Mouse (Mus musculus) forebrain, embryonic 11.5 days (tissue): Measurements from ENCODE around the gene Hsdl1. TPM values are rescaled to one million over a fixed set of nuclear protein-coding genes. Genes with fewer than 3 reads are reported as not detected.
A peak's percentile ranks its signal among the peaks of the same experiment; 100 is the strongest.

Experiments used
- ATAC-seq: fragments of 200-750 bp; cut with Nextera tagmentation; replicated peaks from 2 replicates; pipeline ENCODE4 v1.8.0; 2017; ENCODE audit warnings: moderate TSS enrichment; ENCODE audit not compliant: low FRiP score
- DNase-seq: peaks from one replicate; pipeline ENCODE4 v3.0.0-alpha.2; 2017; ENCODE audit warnings: low spot score
- H3K27ac ChIP-seq: fragments of 300-500 bp; sonication (generic); 2 replicates; pipeline ENCODE4 v1.5.1; 2014; ENCODE audit warnings: low read depth, low read length
- H3K27me3 ChIP-seq: fragments of 300-500 bp; sonication (generic); 2 replicates; pipeline ENCODE4 v1.6.1; 2014; ENCODE audit warnings: mild to moderate bottlenecking, low read length, mixed read lengths; ENCODE audit not compliant: control insufficient read depth, insufficient read depth
- H3K36me3 ChIP-seq: fragments of 300-500 bp; sonication (generic); 2 replicates; pipeline ENCODE4 v1.6.1; 2014; ENCODE audit warnings: mild to moderate bottlenecking, low read length, moderate library complexity, mixed read lengths; ENCODE audit not compliant: control insufficient read depth, insufficient read depth
- H3K4me1 ChIP-seq: fragments of 300-500 bp; sonication (generic); replicated peaks from 2 replicates; pipeline ENCODE4 v1.6.1; 2014; ENCODE audit warnings: low read length, mixed read lengths; ENCODE audit not compliant: control insufficient read depth, insufficient read depth
- H3K4me2 ChIP-seq: fragments of 300-500 bp; sonication (generic); 2 replicates; pipeline ENCODE4 v1.6.1; 2014; ENCODE audit warnings: low read depth, mild to moderate bottlenecking, low read length, moderate library complexity, mixed read lengths; ENCODE audit not compliant: severe bottlenecking
- H3K4me3 ChIP-seq: fragments of 300-500 bp; sonication (generic); 2 replicates; pipeline ENCODE4 v1.5.1; 2014; ENCODE audit warnings: low read depth, low read length
- H3K9ac ChIP-seq: fragments of 300-500 bp; sonication (generic); 2 replicates; pipeline ENCODE4 v1.6.1; 2014; ENCODE audit warnings: low read length
- H3K9me3 ChIP-seq: fragments of 300-500 bp; sonication (generic); 2 replicates; pipeline ENCODE4 v1.6.1; 2016; ENCODE audit warnings: low read length, mixed read lengths; ENCODE audit not compliant: control insufficient read depth
- WGBS: fragments of 180-500 bp; shearing (Covaris S2); extraction: QIAGEN DNeasy Blood & Tissue Kit; methylation state at CpG from one replicate; pipeline ENCODE4 v1.1.7; 2014; 5-methylcytosine and 5-hydroxymethylcytosine counted together
- polyA plus RNA-seq: library from polyadenylated mRNA; unstranded; fragments of >200 nt; fragmentation: Nextera tagmentation; extraction: Ambion mirVana; gene quantifications from 2 replicates; pipeline ENCODE4 v1.2.1, GENCODE M21; 2014

Gene Hsdl1
- polyA plus RNA-seq = 78.7 and 89.0 TPM in 2 replicates

DNA sequence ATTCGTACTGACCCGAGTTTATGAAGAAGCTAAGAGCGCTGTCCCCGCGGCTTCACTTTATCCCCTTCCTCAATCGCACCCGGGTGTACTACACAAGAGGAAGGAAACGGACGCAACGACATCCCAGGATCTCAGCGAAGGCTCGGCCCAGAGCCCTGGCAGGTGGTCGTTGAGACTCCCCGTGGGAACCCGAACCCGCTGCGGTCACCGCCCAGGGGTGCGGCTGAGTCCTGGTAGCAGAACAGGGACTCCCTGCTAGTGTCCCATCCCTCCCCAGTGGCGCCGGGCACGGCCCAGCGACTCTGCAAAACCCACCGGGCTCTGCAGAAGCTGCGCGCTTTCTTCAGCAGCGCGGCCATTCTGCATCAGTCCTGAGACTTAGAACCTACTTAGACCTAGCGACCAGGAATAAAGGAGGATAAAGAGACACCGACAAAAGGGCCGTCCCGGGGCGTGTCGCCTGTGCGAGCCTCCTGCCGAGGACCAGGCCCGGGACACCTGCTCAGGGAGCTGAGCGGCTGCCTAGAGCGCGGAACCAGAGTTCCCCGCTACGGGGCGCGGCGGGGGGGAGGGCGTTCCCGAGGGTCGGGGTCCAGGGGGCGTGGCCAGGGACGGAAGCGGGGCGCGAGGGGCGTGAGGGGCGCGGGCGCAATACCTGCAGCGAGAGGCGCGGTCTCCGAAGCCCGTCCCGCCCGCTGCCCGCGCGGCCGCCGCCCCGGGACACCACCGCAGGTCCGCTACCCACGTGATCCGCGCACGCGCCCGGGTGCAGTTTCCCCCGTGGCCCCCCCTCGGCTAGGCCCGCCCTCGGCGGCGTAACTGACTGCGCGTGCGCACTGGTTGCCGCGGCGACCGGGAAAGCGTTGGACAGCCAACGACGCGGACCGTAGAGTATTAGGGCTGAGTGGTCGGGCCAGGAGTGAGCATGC, at the start of gene Hsdl1, which contains the start of gene Dnaaf1:
TSS of gene Hsdl1 (minus strand) at position 747 of the 929 bp plus-strand sequence.
TSS of gene Dnaaf1 (plus strand) at position 799 of the 929 bp plus-strand sequence.
- H3K4me3 ChIP-seq = peak within 1 kb of the TSS; percentile 84
- peak within 1 kb of the TSS; percentile 66; the same call in 1 of the 2 replicates for H3K27ac ChIP-seq
- ATAC-seq (peak; percentile 87), DNase-seq (peak; percentile 97)
- H3K4me1 ChIP-seq = peaks cover 3% of the 10 kb centered on the region; the same call in 1 of the 2 replicates
- H3K9ac ChIP-seq = peak within 1 kb of the TSS; percentile 79
- H3K27me3 ChIP-seq = no peaks in the 10 kb centered on the region; the same call in 1 of the 2 replicates
- WGBS = under 1% methylated on average over 92 of the region's 97 CpGs
- peak within 1 kb of the TSS; percentile 96 for H3K4me2 ChIP-seq
- no peaks in the 10 kb centered on the region for H3K36me3 ChIP-seq
- no peaks in the 10 kb centered on the region for H3K9me3 ChIP-seq

DNA sequence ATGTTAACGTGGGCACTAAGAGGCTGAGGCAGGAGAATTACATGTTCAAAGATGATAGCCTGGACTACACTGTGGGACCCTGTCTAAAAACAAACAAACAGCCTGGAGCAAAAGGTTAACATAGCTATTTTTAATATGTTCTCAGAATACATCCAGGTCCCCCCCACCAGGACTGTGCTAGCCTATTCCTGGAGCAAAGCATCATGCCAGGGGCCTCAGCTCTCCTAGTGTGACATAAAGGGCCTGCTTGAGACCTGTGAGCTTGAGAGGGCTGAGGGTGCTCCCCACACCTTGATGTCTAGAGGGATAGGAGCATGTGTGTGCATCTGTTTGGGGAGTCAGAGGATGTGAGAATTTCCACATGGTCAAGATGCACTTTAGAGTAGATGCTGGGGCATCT, 48.8 kb upstream of the Hsdl1 start:
- no peaks in the 10 kb centered on the region; the same call in 1 of the 2 replicates for H3K27me3 ChIP-seq
- H3K4me2 ChIP-seq = no peak overlapping the region
- DNase-seq (no peak), ATAC-seq (no peak)
- no peak overlapping the region for H3K9ac ChIP-seq
- H3K27ac ChIP-seq = no peak overlapping the region
- no peak overlapping the region for H3K4me3 ChIP-seq
- WGBS = 89% methylated on average over 1 of the region's 1 CpGs
- no peaks in the 10 kb centered on the region for H3K4me1 ChIP-seq
- no peaks in the 10 kb centered on the region for H3K36me3 ChIP-seq
- no peaks in the 10 kb centered on the region for H3K9me3 ChIP-seq

DNA sequence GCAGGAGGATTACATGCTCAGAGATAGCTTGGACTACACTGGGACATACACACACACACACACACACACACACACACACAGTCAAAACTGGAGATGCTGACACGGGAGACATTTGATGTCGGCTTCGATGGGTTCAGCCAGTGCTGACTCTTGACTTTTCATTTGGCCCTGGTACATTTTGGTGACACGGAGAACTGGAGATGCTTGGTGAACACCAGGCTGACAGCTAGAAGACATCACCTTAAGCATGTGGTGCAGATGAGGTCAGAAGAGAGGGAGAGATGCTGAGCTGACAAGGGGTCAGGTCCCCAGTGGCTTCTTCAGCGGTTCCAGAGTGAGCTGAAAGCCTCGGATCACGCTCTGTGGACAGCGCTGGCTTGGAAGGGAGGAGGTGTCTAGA, 48.1 kb upstream of the Hsdl1 start:
- 85% methylated on average over 8 of the region's 8 CpGs for WGBS
- Histone ChIP-seq H3K4me1 (no peaks in the 10 kb centered on the region), H3K36me3 (no peaks in the 10 kb centered on the region), H3K4me3 (no peak overlapping the region), H3K27me3 (no peaks in the 10 kb centered on the region; the same call in 1 of the 2 replicates), H3K4me2 (no peak overlapping the region), H3K27ac (no peak overlapping the region), H3K9ac (no peak overlapping the region), H3K9me3 (no peaks in the 10 kb centered on the region)
- ATAC-seq (no peak), DNase-seq (no peak)

DNA sequence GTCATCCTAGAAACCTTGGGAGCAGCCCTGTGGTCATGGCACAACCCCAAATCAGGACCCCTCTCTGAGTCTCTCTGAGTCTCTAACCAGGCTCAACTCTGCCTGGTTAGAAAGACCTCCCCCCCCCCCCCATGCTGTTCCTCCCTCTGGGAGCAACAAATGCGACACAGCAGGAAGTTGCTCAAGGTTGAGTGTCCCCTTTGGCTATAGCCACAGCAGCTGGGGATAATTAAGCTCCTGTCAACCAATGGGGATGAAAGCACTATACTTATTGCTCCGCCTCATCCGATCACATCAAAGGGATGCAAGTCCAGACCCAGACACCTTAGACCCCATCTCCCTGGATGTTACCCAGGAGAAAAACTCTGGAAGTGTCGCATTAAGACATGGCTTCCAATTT, 47.6 kb upstream of the Hsdl1 start:
- Histone ChIP-seq H3K9ac (no peak overlapping the region), H3K4me1 (no peaks in the 10 kb centered on the region), H3K4me3 (no peak overlapping the region), H3K27ac (no peak overlapping the region), H3K4me2 (no peak overlapping the region), H3K9me3 (no peaks in the 10 kb centered on the region), H3K36me3 (no peaks in the 10 kb centered on the region), H3K27me3 (no peaks in the 10 kb centered on the region; the same call in 1 of the 2 replicates)
- DNase-seq (no peak), ATAC-seq (no peak)
- WGBS = 67% methylated on average over 4 of the region's 4 CpGs

DNA sequence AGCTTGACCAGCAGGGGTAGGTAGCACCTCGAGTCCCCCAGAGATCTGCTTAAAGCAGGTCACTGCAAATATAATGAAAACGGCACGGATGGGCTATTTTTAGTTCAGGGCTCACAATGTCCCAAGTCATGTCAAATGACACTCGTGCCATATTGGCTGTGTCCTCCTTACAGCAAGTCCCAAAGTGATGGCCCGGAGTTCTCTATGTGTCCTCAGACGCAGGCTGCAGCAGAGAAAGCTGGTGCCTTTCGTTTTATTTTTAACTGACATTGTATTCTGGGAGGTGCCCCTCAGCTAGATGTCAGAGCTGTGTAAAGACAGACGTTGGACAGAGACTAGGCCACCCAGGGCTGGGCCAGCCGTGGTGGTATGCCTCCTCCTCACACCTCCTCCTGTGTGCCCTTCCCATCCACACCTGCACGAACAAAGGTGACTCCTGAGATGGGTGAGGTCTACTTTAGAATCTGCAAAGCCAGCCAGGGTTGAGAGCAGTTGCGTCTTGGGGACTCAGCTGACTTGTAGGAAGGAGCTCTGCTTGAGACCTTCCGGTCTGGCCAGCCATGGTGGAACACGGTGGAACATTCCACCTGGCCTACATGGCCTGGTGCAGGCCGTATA, 46.0 kb upstream of the Hsdl1 start:
- Histone ChIP-seq H3K36me3 (no peaks in the 10 kb centered on the region), H3K27me3 (no peaks in the 10 kb centered on the region; the same call in 1 of the 2 replicates), H3K27ac (no peak overlapping the region), H3K4me1 (no peaks in the 10 kb centered on the region), H3K4me3 (no peak overlapping the region), H3K9ac (no peak overlapping the region), H3K4me2 (no peak overlapping the region), H3K9me3 (no peaks in the 10 kb centered on the region)
- 88% methylated on average over 14 of the region's 14 CpGs for WGBS
- DNase-seq (no peak), ATAC-seq (no peak)

DNA sequence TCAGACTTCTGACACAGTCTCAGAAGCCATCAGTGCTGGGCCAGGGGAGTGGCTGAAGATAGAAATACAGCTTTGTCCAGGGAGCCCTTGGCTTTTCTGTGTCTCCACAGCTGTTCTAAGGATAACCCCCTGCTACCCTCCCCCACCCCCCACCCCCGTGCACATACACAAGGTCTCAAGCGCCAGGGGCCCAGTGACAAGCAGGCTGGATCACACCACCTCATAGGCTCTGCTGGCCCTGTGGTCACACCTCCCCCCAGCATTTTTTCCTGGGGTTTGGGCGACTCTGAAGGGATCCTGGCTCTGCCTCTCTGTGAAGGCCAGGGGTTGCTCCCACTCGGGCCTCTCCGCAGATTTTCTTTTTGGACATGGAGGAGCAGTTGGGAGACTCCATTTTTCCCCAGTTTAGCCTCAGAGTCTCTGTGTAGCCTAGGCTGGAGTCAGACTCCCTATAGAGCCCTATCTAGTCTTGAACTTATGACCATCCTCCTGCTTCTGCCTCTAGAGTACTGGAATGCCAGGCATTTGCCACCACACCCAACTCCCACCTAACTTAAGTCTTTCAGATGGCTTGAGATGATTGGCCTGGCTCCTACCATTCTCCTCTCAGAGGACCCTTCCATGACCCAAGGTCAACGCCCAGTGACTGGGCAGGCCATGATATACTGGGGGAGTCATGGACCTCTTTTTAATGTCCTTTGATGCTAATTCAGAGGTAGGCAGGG, 45.3 kb upstream of the Hsdl1 start:
- H3K4me1 ChIP-seq = no peaks in the 10 kb centered on the region
- no peak for ATAC-seq
- no peak overlapping the region for H3K4me2 ChIP-seq
- H3K36me3 ChIP-seq = no peaks in the 10 kb centered on the region
- no peak overlapping the region for H3K4me3 ChIP-seq
- H3K27me3 ChIP-seq = no peaks in the 10 kb centered on the region; the same call in 1 of the 2 replicates
- no peak for DNase-seq
- H3K9ac ChIP-seq = no peak overlapping the region
- whole genome bisulfite sequencing = 79% methylated on average over 6 of the region's 6 CpGs
- H3K27ac ChIP-seq = no peak overlapping the region
- H3K9me3 ChIP-seq = no peaks in the 10 kb centered on the region

DNA sequence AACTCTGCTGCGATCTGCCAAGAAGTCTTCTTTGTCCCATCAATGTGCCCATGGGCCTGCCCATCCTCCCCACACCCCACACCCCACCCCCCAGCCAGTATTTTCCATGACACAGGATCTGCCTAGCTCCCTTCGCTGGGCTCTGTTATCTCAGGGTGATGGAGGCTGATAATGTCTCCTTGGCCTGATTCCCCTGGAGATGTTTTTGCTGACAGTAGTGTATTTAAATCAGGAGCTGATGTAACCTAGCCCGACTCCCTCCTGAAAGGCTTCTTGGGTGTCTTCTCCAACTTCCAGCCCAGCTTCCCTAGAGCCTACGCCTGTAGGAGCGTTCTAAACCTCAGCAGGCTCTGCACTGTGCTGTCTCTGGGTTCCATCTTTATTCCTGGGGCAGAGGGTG, 43.9 kb upstream of the Hsdl1 start:
- no peak for ATAC-seq

DNA sequence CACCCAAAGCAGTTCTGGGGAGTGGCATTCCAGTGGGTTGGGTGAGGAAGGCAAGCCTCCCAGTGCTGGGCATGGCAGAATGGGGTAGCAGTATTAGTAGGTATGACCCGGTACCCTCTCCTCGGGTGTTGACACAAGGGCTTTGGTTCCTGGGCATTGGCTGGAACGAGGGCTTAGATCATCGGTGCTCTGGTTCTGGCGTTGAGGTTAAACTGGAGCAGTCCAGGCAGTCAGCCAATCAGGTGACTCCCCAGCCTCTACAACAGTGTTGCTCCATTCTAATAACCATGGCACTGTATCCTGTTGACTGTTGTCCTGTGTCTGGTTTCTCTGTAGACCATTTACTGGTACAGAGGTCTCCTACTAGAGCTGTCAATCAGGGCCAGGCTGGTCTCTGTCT, 42.6 kb upstream of the Hsdl1 start:
- Histone ChIP-seq H3K27me3 (no peaks in the 10 kb centered on the region; the same call in 1 of the 2 replicates), H3K36me3 (no peaks in the 10 kb centered on the region), H3K4me3 (no peak overlapping the region), H3K4me2 (no peak overlapping the region), H3K4me1 (no peaks in the 10 kb centered on the region), H3K9me3 (no peaks in the 10 kb centered on the region), H3K27ac (no peak overlapping the region), H3K9ac (no peak overlapping the region)
- ATAC-seq (no peak), DNase-seq (no peak)
- WGBS = 93% methylated on average over 5 of the region's 5 CpGs

More for the DNA sequence above, 43.9 kb upstream of the Hsdl1 start:
- H3K4me1 ChIP-seq = no peaks in the 10 kb centered on the region
- H3K4me2 ChIP-seq = no peak overlapping the region
- no peaks in the 10 kb centered on the region; the same call in 1 of the 2 replicates for H3K27me3 ChIP-seq
- H3K4me3 ChIP-seq = no peak overlapping the region
- H3K27ac ChIP-seq = no peak overlapping the region
- H3K9me3 ChIP-seq = no peaks in the 10 kb centered on the region
- no peaks in the 10 kb centered on the region for H3K36me3 ChIP-seq
- no peak for DNase-seq
- WGBS = 77% methylated on average over 5 of the region's 5 CpGs
- no peak overlapping the region for H3K9ac ChIP-seq
